Comparison of ENCODE assay signal across 19 mouse cellular contexts in genomic region chr3:107940524-107940923, GRCm38 (mm10). TPM values are rescaled to one million over a fixed set of nuclear protein-coding genes. Genes with fewer than 3 reads are reported as not detected.
"Had no signal": no experiment of that assay in that cellular context is flagged by ENCODE, and none has a peak within 500 bp of the region (broad histone marks: within the 10 kb centered on the region; RNA-seq: fewer than 3 reads in every experiment).

No protein-coding gene starts in this region.

- ATAC-seq: liver, embryonic 12.5 days; midbrain, embryonic 15.5 days had no signal

- H3K36me3 ChIP-seq: limb, embryonic 15.5 days; liver, embryonic 12.5 days; midbrain, embryonic 10.5 days; midbrain, embryonic 15.5 days; neural tube, embryonic 13.5 days; stomach, embryonic 15.5 days had no signal

- DNase-seq: kidney, adult 11 months; kidney, postnatal 14 days; lung, embryonic 14.5 days; lung, postnatal 10 days; lung, postnatal 4 days; right cerebral cortex, postnatal 14 days; thymus, postnatal 14 days had no signal

- H3K9me3 ChIP-seq: limb, embryonic 15.5 days; liver, embryonic 12.5 days; midbrain, embryonic 10.5 days; midbrain, embryonic 15.5 days; neural tube, embryonic 13.5 days; stomach, embryonic 15.5 days had no signal

- H3K4me1 ChIP-seq: stomach, embryonic 15.5 days had no signal

- H3K9ac ChIP-seq: limb, embryonic 15.5 days; liver, embryonic 12.5 days; lung, embryonic 14.5 days; midbrain, embryonic 15.5 days; neural tube, embryonic 13.5 days; stomach, embryonic 15.5 days had no signal

- H3K27me3 ChIP-seq: limb, embryonic 15.5 days; liver, embryonic 12.5 days; midbrain, embryonic 15.5 days; neural tube, embryonic 13.5 days; stomach, embryonic 15.5 days had no signal

- H3K4me3 ChIP-seq: limb, embryonic 15.5 days; liver, embryonic 12.5 days; midbrain, embryonic 10.5 days; midbrain, embryonic 15.5 days; neural tube, embryonic 13.5 days; stomach, embryonic 15.5 days had no signal

- H3K4me2 ChIP-seq: limb, embryonic 15.5 days; liver, embryonic 12.5 days; lung, embryonic 14.5 days; midbrain, embryonic 15.5 days; neural tube, embryonic 13.5 days; stomach, embryonic 15.5 days had no signal

- H3K27ac ChIP-seq: limb, embryonic 15.5 days; liver, embryonic 12.5 days; midbrain, embryonic 15.5 days; neural tube, embryonic 13.5 days; stomach, embryonic 15.5 days had no signal

RNA-seq across cellular contexts. Expression of gene Gstm6, which starts 3.0 kb away (rescaled TPM):
- total RNA-seq: megakaryocyte, adult 5-6 weeks had no signal

RNA-seq across cellular contexts. Expression of gene Gstm3, which starts 28.6 kb away (rescaled TPM):
- total RNA-seq: layer of hippocampus, postnatal 10 days; left cerebral cortex, adult 18-20 months; left cerebral cortex, postnatal 25 days; megakaryocyte, adult 5-6 weeks had no signal
- polyA plus RNA-seq: limb, embryonic 11.5 days; limb, embryonic 15.5 days; midbrain, embryonic 10.5 days; neural tube, embryonic 13.5 days; spleen, adult 2 months had no signal
